Mouse (Mus musculus) cerebellum, adult 9-11 months (tissue): ENCODE measurements at regions not wholly inside any gene's neighbourhood (a gene's known extent, or its start where the extent isn't known, plus 50 kb on each side); places are given as distances from the start of the nearest gene placed in this dataset.

Experiments
- DNase-seq: peaks from one replicate; pipeline ENCODE4 v3.0.0; 2022

DNA sequence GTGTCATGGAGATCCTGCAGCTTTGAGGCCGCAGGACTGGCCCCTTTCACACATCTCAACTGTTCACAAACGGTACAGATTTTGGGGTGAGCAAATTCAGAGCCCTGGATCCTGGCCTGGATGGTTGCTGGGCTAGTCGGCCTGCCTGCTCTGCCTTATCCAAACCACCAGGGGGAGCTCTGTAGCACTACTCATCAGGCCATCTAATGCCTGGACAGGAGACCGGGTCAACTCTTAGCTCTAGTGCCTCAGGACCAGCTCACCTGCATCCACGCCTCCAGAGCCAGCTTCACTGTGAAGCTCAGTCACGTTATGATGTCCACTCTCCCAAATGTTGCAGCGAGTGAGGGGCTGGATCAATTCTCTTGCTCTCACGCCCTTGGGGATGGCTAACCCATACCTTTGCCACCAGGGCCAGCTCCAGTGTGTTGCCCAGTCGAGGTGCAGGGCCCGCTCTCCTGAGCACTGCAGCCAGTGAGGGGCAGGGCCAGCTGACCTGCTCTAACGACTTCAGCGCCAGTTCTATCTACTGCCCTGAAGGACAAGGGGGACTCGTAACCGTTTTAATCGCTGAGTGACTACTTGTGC, 206.8 kb downstream of the Etnk1 start:
- DNase-seq, result peak; percentile 39

DNA sequence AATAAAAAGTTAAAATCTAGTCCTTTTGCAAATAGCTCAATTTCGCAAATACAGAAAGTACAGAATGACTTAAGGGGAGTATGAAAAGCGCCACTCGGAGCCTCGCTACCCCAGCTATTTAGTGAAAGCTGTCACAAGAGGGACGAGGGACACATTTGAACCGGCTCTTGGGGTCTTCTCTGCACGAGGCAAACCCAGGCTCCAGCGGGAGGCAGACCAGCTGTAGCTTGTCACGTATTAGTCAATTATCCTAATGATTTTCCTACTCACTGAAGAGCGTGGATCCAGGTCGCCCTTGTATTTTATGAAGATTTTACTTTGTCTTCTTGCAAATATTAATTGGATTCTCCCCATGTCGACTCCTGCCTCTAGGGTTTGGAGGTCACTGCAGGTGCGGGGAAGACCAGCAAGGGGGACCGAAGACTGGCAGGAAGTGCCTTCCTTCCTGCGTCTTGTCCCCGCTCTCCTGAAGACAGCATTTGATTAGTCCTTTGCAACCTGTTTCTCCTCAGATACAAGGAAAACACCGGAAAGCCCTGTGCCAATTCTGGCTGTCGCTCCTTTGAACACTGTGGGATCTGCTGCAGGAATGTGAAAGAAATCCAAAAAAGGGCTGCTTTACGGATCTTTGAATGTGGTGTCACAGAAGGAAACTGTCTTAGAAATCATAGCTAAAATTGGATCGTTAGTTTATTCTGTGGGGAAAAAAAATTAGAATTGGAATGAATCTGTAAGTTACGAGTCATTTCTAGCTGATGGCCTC, 209.1 kb downstream of the Etnk1 start:
- no peak for DNase-seq

DNA sequence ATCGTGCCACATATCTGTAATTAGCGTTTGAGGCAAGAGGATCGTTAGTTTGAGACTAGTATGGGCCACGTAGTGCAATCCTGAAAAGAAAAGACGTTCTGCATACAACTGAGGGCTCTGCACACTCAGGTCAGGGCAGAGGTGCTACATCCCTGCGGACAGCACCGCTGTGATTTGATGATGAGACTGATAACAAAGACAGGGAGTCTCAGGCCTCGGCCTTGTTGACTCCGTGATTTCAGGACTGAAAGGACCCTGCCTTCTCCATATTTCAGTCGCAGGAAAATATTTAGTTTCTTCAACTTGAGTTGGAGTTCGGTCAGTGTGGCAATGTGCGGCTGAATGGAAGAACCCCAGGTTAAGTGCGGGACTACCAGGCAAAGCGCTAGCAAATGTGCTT, 210.1 kb downstream of the Etnk1 start:
- no peak for DNase-seq

DNA sequence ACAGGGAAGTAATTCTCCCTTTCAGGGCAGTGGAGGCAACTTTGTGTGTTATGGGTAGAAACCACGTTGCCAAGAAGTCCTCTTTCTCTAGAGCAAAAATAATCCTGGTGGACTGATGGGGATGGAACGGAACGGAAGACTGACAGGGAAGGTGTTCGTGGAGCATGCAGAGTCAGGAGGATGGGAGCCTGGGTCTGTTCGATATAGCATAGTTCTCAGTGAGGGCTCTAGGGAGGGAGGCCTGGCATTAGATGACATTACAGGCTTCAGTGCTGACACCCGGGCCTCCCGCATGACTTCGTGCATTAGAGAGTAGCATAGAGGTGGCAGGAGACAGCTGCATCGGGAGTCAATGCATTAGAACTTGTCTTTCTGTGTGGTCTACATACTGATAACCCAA, 211.1 kb downstream of the Etnk1 start:
- no peak for DNase-seq

- no peak for DNase-seq
Measured at GRCm38 (mm10) chr6:143380490-143380889, 213.5 kb downstream of the Etnk1 start.

GRCm38 (mm10) chr6:143386597-143387450, 219.8 kb downstream of the Etnk1 start:
- DNase-seq, result no peak

- DNase-seq, result no peak
Measured at GRCm38 (mm10) chr6:143393543-143394207, 226.7 kb downstream of the Etnk1 start.

- no peak for DNase-seq
Measured at GRCm38 (mm10) chr6:143394377-143394776, 227.4 kb downstream of the Etnk1 start.

DNA sequence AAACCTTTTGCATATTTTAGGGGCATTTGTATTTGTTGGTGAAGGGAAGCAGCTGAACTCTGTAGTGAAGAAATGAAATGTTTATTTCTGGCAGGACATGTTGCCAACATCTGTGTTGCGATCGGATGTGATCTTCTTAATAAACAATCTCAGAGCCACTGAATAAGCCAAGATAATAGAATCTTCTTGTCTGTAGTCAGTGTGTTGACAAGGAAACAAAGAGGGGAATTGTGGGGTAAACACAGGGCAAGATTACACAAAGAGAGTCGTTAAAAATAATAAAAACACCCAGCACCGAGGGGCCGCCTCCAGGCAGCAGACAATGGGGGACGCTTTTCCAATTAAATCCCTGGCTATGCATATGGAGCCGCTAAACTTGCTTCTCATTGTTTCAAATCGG, 234.4 kb downstream of the Etnk1 start:
- DNase-seq, result no peak

DNA sequence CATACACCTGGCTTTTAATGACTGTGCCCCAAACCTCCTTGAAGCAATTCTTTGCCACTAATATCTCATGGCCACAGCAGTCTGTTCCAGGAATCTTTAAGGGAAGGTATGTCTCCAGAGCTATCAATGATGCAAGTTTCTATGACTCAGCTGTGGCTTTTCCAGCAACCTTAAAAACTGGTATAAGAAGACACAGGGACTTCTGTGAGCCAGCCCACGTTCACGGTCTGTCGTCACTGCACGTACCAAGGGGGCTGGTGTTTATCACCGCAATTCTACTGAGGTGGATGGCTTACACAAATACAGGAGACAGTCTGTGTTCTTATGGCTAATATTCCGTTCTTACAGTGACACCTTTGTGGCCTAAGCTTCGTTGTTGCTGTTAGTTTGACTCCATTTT, 234.9 kb downstream of the Etnk1 start:
- no peak for DNase-seq

GRCm38 (mm10) chr6:143402766-143403165, 235.7 kb downstream of the Etnk1 start:
- DNase-seq, result no peak

DNA sequence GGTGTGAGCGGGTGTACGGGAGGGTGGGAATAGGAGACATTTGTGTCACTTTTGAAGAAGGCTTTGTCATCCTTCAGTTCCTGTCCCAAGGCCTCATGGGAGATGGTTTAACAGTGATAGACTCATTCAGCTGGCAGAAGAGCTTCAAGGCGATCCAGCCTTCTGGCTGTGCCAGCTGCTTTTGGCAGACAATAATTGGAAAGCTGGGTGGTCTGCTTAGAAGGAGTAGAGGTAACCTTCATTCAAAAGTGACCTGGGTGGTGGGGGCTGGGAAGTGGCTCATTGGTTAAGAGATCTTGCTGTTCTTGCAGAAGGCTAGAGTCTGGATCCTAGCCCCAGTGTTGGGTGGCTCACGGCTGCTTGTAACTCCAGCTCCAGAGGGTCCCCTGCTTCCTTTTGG, 237.5 kb downstream of the Etnk1 start:
- no peak for DNase-seq

- DNase-seq, result no peak
Measured at GRCm38 (mm10) chr6:143412056-143412455, 245.0 kb downstream of the Etnk1 start.

- DNase-seq, result no peak
Measured at GRCm38 (mm10) chr6:143412721-143413120, 245.7 kb downstream of the Etnk1 start.

GRCm38 (mm10) chr6:143414590-143415382, 247.8 kb downstream of the Etnk1 start:
- DNase-seq, result peak; percentile 74

GRCm38 (mm10) chr6:143415383-143415778, 248.4 kb downstream of the Etnk1 start:
- DNase-seq, result no peak

DNA sequence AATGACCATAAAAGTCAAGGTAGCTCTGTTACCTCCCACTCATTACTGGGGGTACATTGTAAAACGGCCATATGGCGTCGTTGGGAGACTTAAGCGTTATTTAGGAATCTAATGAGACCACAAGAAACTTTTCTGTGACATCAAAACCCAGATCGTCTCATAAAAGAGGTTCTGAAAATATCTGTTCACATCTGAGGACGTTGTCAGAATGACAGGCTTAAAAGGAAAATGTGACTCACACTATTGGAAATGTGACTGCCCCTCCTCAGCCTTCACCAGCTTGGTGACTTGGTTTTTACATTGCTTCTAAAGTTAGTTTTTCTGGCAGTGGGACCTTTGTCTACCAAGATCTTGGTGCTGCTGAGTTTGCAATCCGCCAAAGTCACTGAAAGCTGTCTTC, 252.9 kb downstream of the Etnk1 start:
- no peak for DNase-seq

DNA sequence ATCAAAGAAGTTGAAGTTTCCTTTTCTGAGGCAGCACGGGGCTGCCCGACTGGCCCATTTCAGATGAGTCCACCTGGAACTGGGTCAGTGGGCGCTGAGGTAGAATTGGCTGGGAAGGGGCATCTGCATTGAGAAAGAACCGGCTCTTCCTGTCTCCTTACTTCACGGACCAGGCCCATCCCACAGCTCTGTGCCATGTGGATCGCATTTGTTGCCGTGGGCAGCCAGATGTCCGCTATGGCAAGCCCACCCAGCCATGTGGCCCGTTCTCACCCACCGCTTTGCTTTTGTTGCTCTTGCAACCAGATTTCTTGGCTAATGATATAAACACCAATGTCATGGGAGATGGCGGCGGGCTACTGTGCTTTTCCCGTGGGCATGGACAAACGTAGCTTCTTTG, 256.0 kb downstream of the Etnk1 start:
- no peak for DNase-seq

- DNase-seq, result no peak
Measured at GRCm38 (mm10) chr6:143425182-143425829, 258.3 kb downstream of the Etnk1 start.

- DNase-seq, result no peak
Measured at GRCm38 (mm10) chr6:143431896-143432450, 265.0 kb downstream of the Etnk1 start.
